Mouse (Mus musculus) ES-Bruce4 (cell line): Measurements from ENCODE around the gene Cartpt. TPM values are rescaled to one million over a fixed set of nuclear protein-coding genes. Genes with fewer than 3 reads are reported as not detected.

ENCODE experiments used
- H3K27ac ChIP-seq: 2 replicates; pipeline ENCODE4 v1.5.1; 2012; ENCODE audit warnings: low read length, inconsistent platforms; ENCODE audit not compliant: insufficient read depth
- H3K27me3 ChIP-seq: 2 replicates; pipeline ENCODE4 v1.6.1; 2012; ENCODE audit warnings: mild to moderate bottlenecking, low read length, inconsistent platforms; ENCODE audit not compliant: control insufficient read depth, poor library complexity, insufficient read depth, severe bottlenecking
- H3K36me3 ChIP-seq: 2 replicates; pipeline ENCODE4 v1.6.1; 2012; ENCODE audit warnings: inconsistent platforms, mild to moderate bottlenecking, low read length, moderate library complexity; ENCODE audit not compliant: control insufficient read depth, poor library complexity, insufficient read depth, severe bottlenecking
- H3K4me1 ChIP-seq: one replicate; pipeline ENCODE4 v1.8.1; 2011; ENCODE audit warnings: low read length; ENCODE audit not compliant: control insufficient read depth, insufficient read depth
- H3K4me3 ChIP-seq: 2 replicates; pipeline ENCODE4 v1.5.1; 2011; ENCODE audit warnings: low read depth, mild to moderate bottlenecking, low read length
- H3K9ac ChIP-seq: 2 replicates; pipeline ENCODE4 v1.6.1; 2012; ENCODE audit warnings: low read depth, mild to moderate bottlenecking, inconsistent platforms; ENCODE audit not compliant: poor library complexity, severe bottlenecking
- H3K9me3 ChIP-seq: replicated peaks from 2 replicates; pipeline ENCODE4 v1.6.1; 2012; ENCODE audit warnings: mild to moderate bottlenecking, low read length, inconsistent platforms; ENCODE audit not compliant: control insufficient read depth, poor library complexity, insufficient read depth, severe bottlenecking
- CTCF ChIP-seq: IDR thresholded peaks from one replicate; pipeline ENCODE4 v1.8.1; 2011; ENCODE audit warnings: low read depth, low read length
- EP300 ChIP-seq: IDR thresholded peaks from 2 replicates; pipeline ENCODE4 v1.6.1; 2011; ENCODE audit warnings: low read depth, low read length; ENCODE audit not compliant: insufficient read depth
- POLR2A ChIP-seq: IDR thresholded peaks from one replicate; pipeline ENCODE4 v1.8.1; 2011; ENCODE audit warnings: low read length; ENCODE audit not compliant: insufficient read depth
- polyA plus RNA-seq: library from polyadenylated mRNA; stranded (reverse); fragments of >200 nt; gene quantifications from 2 replicates; pipeline ENCODE4 v1.2.4, GENCODE M21; 2011; ENCODE audit warnings: low read depth; ENCODE audit not compliant: missing spikeins, insufficient read depth, insufficient read length

Cartpt gene
- polyA plus RNA-seq, 1 experiment: not detected

DNA sequence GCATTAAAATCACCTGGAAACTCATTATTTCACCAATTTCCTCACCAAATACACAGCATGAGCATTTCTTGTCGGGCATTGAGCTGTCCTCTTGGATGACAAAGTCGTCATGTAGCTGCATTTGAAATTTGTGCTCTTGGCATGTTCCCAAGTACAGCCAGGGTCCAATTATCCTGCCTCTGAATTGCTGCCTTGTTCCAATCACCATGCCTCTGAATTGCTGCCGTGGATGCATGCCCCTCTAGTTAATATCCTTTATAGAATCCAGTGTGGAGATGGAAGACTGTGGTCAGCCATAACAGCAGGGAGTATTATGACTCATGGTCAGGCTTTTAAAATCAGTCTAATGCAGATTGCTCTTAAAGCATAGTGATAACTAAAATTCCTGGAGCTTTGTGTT is 36.9 kb upstream of the Cartpt start:
- no peak overlapping the region for H3K9ac ChIP-seq
- H3K36me3 ChIP-seq: no peaks in the 10 kb centered on the region

DNA sequence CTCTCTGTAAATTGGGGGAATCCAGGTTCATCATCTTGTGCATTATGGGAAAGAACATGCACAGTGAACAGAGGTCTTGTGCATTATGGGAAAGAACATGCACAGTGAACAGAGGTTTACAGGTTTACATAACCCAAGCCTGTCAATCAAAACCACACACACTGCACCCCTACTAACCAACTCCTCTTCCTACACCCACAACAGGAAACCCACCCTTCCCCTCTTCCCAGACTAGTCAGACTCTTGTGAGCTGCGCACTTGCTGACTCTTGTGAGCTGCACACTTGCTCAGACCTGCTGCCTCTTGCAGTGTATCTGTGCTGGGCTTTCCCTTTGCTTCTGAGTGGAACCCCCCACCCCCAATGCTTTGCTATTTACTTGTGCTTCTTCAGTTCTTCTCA is 31.5 kb upstream of the Cartpt start:
- TF ChIP-seq CTCF (no peak), POLR2A (no peak), EP300 (no peak)
- H3K27me3 ChIP-seq: no peaks in the 10 kb centered on the region
- H3K36me3 ChIP-seq: no peaks in the 10 kb centered on the region
- no peaks in the 10 kb centered on the region for H3K4me1 ChIP-seq
- H3K9ac ChIP-seq: no peak overlapping the region
- H3K27ac ChIP-seq: no peak overlapping the region
- H3K9me3 ChIP-seq: no peaks in the 10 kb centered on the region
- no peak overlapping the region for H3K4me3 ChIP-seq

More for the DNA sequence above, 36.9 kb upstream of the Cartpt start:
- H3K27me3 ChIP-seq: no peaks in the 10 kb centered on the region
- no peak overlapping the region for H3K4me3 ChIP-seq
- no peaks in the 10 kb centered on the region for H3K9me3 ChIP-seq
- no peak for TF ChIP-seq POLR2A
- TF ChIP-seq CTCF: no peak
- no peak for TF ChIP-seq EP300
- H3K27ac ChIP-seq: no peak overlapping the region
- H3K4me1 ChIP-seq: no peaks in the 10 kb centered on the region

DNA sequence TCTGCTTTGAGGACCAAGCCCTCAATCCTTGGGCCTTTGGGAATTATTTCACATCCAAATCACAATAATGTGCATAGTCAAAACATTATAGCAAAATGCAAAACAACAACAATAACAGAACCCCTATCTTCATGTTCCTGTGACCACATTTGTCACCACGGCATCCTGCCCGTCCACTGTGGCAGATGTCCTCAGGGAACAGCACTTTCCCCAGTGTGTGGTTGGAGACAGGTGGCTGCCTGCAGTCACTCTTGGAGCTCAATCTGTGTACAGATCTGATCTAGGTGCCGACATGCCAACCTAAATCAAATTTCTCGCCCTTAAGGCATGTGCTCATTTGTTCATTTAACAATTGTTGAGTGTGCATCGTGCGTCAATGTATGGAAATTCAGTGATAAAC is 30.6 kb upstream of the Cartpt start:
- Histone ChIP-seq H3K36me3 (no peaks in the 10 kb centered on the region), H3K27ac (no peak overlapping the region), H3K9ac (no peak overlapping the region), H3K4me3 (no peak overlapping the region), H3K9me3 (no peaks in the 10 kb centered on the region), H3K4me1 (no peaks in the 10 kb centered on the region), H3K27me3 (no peaks in the 10 kb centered on the region)
- TF ChIP-seq CTCF (no peak), POLR2A (no peak), EP300 (no peak)

DNA sequence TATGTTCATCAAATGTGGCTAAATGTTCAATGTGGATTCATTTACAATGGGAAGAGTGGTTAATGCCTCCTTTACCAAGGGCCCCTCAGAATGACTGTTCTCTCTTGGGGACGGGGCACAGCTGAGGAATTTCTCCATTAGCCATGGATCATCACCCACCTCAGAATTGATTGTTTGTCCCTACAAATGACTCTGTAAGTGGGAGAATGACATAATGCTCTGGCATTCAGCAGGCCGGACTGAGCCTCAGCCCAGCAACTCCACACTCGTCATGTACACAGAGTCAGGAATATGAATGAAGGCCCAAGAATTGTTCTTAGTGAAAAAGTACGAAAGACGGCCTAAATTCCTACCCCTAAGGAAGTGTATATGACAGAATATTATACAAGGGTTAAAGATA is 25.4 kb upstream of the Cartpt start:
- Histone ChIP-seq H3K27me3 (no peaks in the 10 kb centered on the region), H3K9me3 (no peaks in the 10 kb centered on the region), H3K36me3 (no peaks in the 10 kb centered on the region), H3K9ac (no peak overlapping the region), H3K27ac (no peak overlapping the region), H3K4me1 (no peaks in the 10 kb centered on the region), H3K4me3 (no peak overlapping the region)
- no peak for TF ChIP-seq POLR2A
- TF ChIP-seq CTCF: no peak

DNA sequence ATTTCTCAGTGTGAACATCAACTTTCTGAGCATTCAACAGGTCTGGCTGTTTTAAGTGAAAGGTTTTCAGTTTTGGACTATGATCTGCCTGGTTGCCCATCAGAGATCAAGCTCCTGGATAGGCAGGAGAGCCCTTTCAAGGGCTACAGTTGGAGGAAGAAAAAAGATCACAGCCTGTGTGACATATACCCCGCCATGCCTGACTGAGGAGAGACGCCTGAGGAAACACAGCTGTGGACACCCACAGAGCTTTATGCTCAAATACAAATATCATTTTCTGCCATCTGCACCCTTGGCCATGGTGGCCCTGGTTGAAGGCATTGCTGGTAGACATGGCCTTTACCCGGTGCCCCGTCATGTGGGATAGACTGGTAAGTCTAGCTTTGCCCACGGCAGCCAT is 14.7 kb upstream of the Cartpt start:
- no peaks in the 10 kb centered on the region for H3K9me3 ChIP-seq
- H3K36me3 ChIP-seq: no peaks in the 10 kb centered on the region
- no peak overlapping the region for H3K27ac ChIP-seq
- no peaks in the 10 kb centered on the region for H3K27me3 ChIP-seq
- TF ChIP-seq EP300 (no peak), POLR2A (no peak), CTCF (no peak)
- H3K9ac ChIP-seq: no peak overlapping the region
- no peak overlapping the region for H3K4me3 ChIP-seq
- H3K4me1 ChIP-seq: no peaks in the 10 kb centered on the region

DNA sequence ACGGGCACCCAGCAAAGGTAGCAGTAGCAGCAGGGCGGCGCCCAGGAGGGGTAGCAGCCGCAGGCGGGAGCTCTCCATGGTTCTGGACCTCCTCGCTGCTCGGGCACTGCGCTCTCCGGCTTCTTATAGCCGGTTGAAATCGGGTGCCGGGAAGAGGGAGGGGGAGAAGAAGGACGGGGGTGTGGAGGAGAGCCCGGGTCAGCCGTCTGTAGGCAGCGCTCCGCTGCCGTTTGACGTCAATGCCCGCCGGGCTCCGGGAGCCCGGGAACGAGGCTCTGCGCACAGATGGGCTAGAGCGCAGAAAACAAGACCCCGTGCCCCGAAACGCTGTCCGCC is 366 bp downstream of the Cartpt start:
- H3K36me3 ChIP-seq: no peaks in the 10 kb centered on the region
- no peaks in the 10 kb centered on the region for H3K27me3 ChIP-seq
- TF ChIP-seq CTCF: no peak
- no peak for TF ChIP-seq POLR2A
- TF ChIP-seq EP300: no peak
- H3K27ac ChIP-seq: no peak overlapping the region
- no peak overlapping the region for H3K9ac ChIP-seq
- H3K9me3 ChIP-seq: no peaks in the 10 kb centered on the region
- H3K4me1 ChIP-seq: no peaks in the 10 kb centered on the region
- H3K4me3 ChIP-seq: peak overlapping the region; percentile 28
